Mouse (Mus musculus) CH12.LX (cell line): ENCODE results near the gene Kcnip4.

Experiments used
- ELF1 ChIP-seq: IDR thresholded peaks from 2 replicates; pipeline ENCODE4 v1.6.1; 2014; ENCODE audit warnings: low read depth, mild to moderate bottlenecking, inconsistent platforms, low read length, improper control_type of control experiment
- JUN ChIP-seq: IDR thresholded peaks from 2 replicates; pipeline ENCODE4 v1.6.1; 2011; ENCODE audit warnings: low read depth, mild to moderate bottlenecking, low read length, improper control_type of control experiment, moderate library complexity; ENCODE audit not compliant: insufficient read depth
- POLR2A ChIP-seq: IDR thresholded peaks from 2 replicates; pipeline ENCODE4 v1.6.1; 2011; ENCODE audit warnings: low read depth, mild to moderate bottlenecking, improper control_type of control experiment, low read length
- POLR2AphosphoS2 ChIP-seq: IDR thresholded peaks from 2 replicates; pipeline ENCODE4 v1.6.1; 2011; ENCODE audit warnings: low read depth, low read length, improper control_type of control experiment
- SIN3A ChIP-seq: IDR thresholded peaks from 2 replicates; pipeline ENCODE4 v1.6.1; 2012; ENCODE audit warnings: low read length, improper control_type of control experiment, inconsistent platforms
- SMC3 ChIP-seq: IDR thresholded peaks from 2 replicates; pipeline ENCODE4 v1.6.1; 2011; ENCODE audit warnings: low read depth, low read length, improper control_type of control experiment
- ZKSCAN1 ChIP-seq: IDR thresholded peaks from 2 replicates; pipeline ENCODE4 v1.6.1; 2012; ENCODE audit warnings: low read depth, inconsistent platforms, low read length, improper control_type of control experiment, borderline replicate concordance

GRCm38 (mm10) chr5:48748613-48749012 lies 776.1 kb downstream of the Kcnip4 start:
- TF ChIP-seq POLR2A (no peak), ZKSCAN1 (no peak), SMC3 (no peak), SIN3A (no peak), JUN (no peak), ELF1 (no peak), POLR2AphosphoS2 (no peak)
